Mouse (Mus musculus) testis, postnatal 10 days (tissue): ENCODE measurements around the gene Epha6.
A peak's percentile ranks its signal among the peaks of the same experiment; 100 is the strongest.

Experiments used
- DNase-seq: peaks from one replicate; pipeline ENCODE4 v3.0.0; 2021; ENCODE audit warnings: low spot score

Epha6 gene

GRCm38 (mm10) chr16:60605061-60605831 is at the start of gene Epha6:
Gene Epha6 (minus strand): TSS chr16:60605531.
- DNase-seq = peak; percentile 41

- no peak for DNase-seq
These were observed 46.4 kb upstream of the Epha6 start for GRCm38 (mm10) chr16:60651716-60652115.

- no peak for DNase-seq
These were observed 22.8 kb upstream of the Epha6 start for GRCm38 (mm10) chr16:60628091-60628490.

DNA sequence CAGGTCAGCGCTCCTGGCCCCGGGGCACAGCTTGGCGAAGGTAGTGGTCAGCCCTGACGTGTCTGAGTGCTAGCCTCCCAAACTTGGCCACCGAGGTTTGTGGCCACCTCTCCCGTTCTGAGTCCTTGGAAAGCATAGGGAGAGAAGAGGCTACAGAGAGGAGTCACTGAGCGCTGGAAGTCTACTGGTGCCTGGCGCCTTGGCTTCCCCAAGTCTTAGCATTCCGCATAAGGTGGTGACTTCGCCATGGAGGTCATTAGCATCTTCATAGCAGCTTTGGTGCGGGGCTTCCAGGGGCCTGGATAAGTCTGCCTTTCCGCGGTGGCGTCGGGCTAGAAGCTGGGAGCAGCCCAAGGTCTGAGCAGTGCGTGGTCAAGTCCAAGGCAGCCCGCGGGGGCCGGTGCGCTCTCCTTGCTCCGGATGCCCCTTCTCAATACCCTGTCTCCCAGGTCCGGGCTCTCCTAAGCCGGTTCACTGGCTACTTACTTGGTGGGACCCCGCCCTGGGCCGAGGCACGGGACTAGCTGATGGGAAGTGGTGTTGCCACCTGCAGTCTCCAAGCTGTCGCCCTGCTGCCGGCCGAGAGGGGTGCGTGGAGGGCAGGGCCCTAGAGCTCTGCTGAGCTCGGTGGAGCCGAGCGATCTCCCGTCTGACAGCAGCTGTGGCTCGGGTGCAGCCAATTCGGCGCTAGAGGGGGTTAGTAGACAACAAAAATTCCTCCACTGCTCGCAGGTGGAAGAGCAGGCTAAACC is 677 bp upstream of the Epha6 start:
- DNase-seq = peak; percentile 59

DNA sequence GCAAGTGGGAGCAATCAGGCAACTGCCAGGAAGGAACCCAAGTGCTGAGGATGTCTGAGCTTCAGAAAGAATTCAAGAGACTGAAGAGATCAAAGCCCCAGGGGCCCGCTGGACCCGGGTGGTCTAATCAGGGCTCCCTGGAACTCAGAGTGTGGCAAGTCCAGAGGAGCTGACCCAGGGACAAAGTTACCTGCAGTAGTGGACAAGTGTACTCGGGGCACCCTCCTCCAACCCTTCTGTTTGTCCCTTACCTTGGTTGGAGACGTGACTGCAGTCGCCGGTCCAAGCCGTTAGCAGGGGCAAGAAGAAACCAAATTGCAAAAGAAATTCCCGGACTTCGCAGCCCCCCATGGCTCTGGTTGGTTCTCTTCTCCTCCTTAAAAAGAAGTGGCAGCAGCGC is 718 bp downstream of the Epha6 start:
- DNase-seq = no peak

DNA sequence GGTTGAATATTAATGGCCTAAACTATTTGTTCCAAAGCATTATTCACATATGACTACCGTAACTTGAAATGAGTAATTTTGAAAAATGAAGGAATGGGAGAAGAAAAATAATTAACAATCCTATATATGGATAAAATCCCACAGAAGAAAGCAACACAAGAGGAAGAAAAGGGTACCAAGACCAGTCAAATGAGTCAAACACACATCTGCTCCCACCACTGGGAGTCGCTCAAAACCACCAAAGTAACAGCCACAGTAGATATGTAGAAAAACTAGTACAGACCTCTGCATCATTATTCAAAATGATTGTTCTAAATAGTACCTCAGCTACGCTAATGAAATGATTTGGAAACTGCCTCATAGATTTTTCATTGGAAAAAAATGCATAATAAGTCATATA is 20.0 kb downstream of the Epha6 start:
- DNase-seq = no peak

- no peak for DNase-seq
These were observed 20.6 kb downstream of the Epha6 start for GRCm38 (mm10) chr16:60584695-60585094.

GRCm38 (mm10) chr16:60570546-60570945 is 34.8 kb downstream of the Epha6 start:
- no peak for DNase-seq

- DNase-seq = no peak
These were observed 60.9 kb downstream of the Epha6 start for GRCm38 (mm10) chr16:60544385-60544784.

DNA sequence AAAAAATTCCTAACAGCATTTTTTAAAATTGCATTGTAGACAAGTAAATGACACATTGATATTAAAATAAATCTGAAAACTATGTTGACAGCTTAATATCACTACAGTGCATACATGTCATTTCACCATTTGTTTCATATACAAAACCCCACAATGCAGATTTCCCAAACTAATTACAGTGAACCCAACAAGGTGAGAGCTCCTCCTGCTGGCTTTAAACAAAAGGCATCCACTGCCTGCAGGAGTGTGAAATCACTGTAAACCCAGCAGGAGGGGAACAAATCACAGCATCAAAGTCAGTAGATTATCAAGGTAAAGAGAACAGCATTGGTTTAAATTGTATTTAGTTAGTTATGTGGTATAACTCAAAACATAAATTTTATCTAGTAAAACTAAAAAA is 67.1 kb downstream of the Epha6 start:
- DNase-seq = no peak

GRCm38 (mm10) chr16:60509707-60510106 is 95.6 kb downstream of the Epha6 start:
- no peak for DNase-seq

- no peak for DNase-seq
These were observed 105.8 kb downstream of the Epha6 start for GRCm38 (mm10) chr16:60499567-60499966.

DNA sequence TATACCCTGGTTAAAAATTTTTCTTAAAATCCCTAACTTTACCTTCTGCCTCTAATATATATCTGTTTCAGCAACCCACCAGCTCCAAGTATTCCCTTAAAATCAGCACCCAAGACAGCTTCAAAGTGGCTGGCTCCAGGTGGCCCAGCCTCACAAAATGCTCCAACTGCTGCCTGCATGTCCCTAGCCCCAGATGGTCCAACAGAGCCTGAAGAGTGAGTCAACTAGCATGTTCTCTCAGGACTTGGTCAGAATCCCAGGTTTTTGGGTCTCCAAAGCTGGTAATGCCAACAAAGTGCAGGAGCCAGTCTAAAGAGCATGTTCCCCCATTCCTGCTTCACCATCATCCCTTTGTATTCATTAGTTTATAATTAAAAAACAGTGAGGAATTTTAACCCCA is 129.6 kb downstream of the Epha6 start:
- DNase-seq = no peak

DNA sequence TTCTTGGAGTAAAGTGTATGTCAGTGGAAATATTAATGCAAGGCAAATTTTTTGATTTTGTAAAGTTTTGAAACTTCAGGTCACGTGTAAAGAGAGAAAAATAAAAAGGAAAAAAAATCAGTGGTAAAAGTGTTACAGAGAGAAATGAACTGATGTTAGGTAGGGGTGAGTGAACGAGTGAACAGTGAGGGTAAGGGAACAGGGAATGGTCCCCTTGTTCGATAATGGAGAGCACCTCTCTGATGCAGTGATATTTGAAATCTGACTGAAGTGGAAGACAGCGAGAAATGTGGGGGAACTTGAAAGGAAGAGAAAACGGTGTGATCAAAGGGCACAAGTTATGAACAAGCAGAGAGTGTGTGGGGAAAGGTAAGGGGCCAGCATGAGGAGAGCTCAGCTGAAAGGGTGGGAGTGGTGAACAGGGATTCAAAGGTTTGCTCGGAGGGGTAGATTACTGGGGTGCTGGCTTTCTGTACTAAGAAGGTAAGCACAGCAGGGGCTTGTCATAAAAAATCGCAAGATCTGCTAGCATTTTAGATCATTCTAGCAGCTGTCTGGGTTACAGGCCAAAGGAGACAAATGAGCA is 137.0 kb downstream of the Epha6 start:
- DNase-seq = no peak

GRCm38 (mm10) chr16:60435283-60435682 is 170.0 kb downstream of the Epha6 start:
- DNase-seq = peak; percentile 50

DNA sequence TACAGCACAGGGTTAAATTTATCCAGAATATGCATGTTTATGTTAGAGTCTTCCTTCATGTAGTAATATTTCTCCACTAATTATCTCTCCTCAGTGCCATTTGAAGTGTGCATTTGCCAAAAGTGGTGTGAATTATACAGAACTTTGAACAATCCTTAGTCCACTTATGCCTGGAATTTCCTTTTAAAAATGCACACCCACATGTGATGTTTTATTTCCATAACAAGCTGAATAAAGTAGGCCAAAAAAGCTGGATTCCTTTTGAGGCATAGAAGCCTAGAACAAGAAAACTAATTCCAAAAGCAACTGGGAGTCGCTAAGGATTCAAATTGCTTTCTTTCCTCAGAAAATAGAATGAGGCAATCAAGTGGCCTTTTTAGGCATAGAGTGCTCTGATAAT is 171.1 kb downstream of the Epha6 start:
- no peak for DNase-seq

DNA sequence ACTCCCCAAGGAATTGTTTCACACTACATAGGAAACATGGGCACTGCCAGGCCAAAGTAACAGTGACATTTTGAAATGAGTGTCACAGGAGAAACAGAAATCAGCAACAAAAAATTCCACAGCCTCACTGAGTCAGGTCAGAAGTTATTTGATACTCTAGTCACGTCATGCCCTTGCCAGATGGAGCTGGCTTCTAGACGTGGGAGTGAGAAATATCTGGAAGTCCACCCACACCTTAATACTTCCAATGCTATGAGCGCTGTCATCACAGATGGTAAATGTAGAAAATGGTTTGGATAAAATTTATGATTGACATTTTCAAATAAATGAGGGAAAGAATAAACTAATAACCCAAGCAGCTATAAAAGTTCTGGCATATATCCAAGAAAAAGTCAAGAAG is 210.0 kb downstream of the Epha6 start:
- no peak for DNase-seq

- DNase-seq = no peak
These were observed 212.4 kb downstream of the Epha6 start for GRCm38 (mm10) chr16:60392961-60393360.

DNA sequence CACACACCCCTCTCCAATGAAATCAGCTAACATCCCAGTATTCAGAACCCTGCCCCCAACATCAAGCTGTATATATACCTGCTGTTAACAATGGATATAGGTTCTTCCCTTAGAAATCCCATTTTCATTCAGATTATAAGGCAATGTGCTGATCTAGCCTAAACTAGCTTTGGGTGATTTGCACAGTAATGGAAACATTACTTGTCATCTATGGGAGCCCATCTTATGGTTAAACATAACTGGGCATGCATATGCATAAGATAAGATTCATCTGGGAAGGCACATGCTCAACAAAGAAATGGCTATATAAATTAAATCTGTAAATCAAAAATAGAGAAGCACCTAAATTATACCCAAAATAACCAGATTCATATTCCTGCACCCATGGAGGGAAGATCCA is 230.2 kb downstream of the Epha6 start:
- DNase-seq = no peak

GRCm38 (mm10) chr16:60283963-60284362 is 321.4 kb downstream of the Epha6 start:
- no peak for DNase-seq

DNA sequence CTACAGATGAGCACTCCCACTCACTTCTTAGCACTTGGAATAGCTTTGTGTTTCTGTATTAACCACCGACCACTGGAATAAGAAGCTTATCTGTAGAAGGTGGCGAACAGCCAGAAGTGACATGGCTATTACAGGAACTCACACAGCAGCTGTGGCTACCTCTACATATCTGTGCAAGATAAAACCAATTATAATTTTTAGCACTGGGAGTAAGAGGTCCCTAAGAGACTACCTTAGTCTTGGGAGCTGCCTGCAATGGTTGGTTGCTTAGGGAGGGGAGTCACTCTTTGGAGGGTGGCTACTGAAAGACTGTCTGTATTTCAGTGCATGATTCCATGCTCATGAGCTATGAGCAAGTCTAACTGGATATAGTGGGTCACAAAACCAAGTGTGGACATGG is 331.2 kb downstream of the Epha6 start:
- no peak for DNase-seq

GRCm38 (mm10) chr16:60266367-60267351 is 338.7 kb downstream of the Epha6 start:
- DNase-seq = no peak
